Mouse (Mus musculus) limb, embryonic 15.5 days (tissue): ENCODE measurements around the gene Trim6. TPM values are rescaled to one million over a fixed set of nuclear protein-coding genes. Genes with fewer than 3 reads are reported as not detected.

Source experiments
- ATAC-seq: fragments of 200-750 bp; cut with Nextera tagmentation; 2 replicates; pipeline ENCODE4 v1.8.0; 2017; ENCODE audit warnings: low read depth, moderate TSS enrichment; ENCODE audit not compliant: insufficient number of reproducible peaks, low FRiP score, low TSS enrichment
- H3K27ac ChIP-seq: fragments of 300-500 bp; sonication (generic); 2 replicates; pipeline ENCODE4 v1.5.1; 2015; ENCODE audit warnings: moderate library complexity, mild to moderate bottlenecking, inconsistent platforms
- H3K27me3 ChIP-seq: fragments of 300-500 bp; sonication (generic); 2 replicates; pipeline ENCODE4 v1.6.1; 2015; ENCODE audit warnings: inconsistent platforms
- H3K36me3 ChIP-seq: fragments of 300-500 bp; sonication (generic); 2 replicates; pipeline ENCODE4 v1.6.1; 2015; ENCODE audit warnings: inconsistent platforms
- H3K4me1 ChIP-seq: fragments of 300-500 bp; sonication (generic); 2 replicates; pipeline ENCODE4 v1.6.1; 2015; ENCODE audit warnings: inconsistent platforms
- H3K4me2 ChIP-seq: fragments of 300-500 bp; sonication (generic); 2 replicates; pipeline ENCODE4 v1.6.1; 2015; ENCODE audit warnings: mild to moderate bottlenecking, inconsistent platforms
- H3K4me3 ChIP-seq: fragments of 300-500 bp; sonication (generic); 2 replicates; pipeline ENCODE4 v1.5.1; 2015; ENCODE audit warnings: mild to moderate bottlenecking, inconsistent platforms
- H3K9ac ChIP-seq: fragments of 300-500 bp; sonication (generic); 2 replicates; pipeline ENCODE4 v1.6.1; 2015; ENCODE audit warnings: inconsistent platforms
- H3K9me3 ChIP-seq: fragments of 300-500 bp; sonication (generic); 2 replicates; pipeline ENCODE4 v1.6.1; 2016; ENCODE audit warnings: inconsistent platforms
- WGBS: fragments of 180-500 bp; shearing (Covaris S2); methylation state at CpG from one replicate; pipeline ENCODE4 v1.1.7; 2015; 5-methylcytosine and 5-hydroxymethylcytosine counted together
- polyA plus RNA-seq: library from polyadenylated mRNA; unstranded; fragments of >200 nt; fragmentation: Nextera tagmentation; extraction: Ambion mirVana; gene quantifications from 2 replicates; pipeline ENCODE4 v1.2.1, GENCODE M21; 2015

The Trim6 gene
- 0.50 and 0.61 TPM in 2 replicates for polyA plus RNA-seq

DNA sequence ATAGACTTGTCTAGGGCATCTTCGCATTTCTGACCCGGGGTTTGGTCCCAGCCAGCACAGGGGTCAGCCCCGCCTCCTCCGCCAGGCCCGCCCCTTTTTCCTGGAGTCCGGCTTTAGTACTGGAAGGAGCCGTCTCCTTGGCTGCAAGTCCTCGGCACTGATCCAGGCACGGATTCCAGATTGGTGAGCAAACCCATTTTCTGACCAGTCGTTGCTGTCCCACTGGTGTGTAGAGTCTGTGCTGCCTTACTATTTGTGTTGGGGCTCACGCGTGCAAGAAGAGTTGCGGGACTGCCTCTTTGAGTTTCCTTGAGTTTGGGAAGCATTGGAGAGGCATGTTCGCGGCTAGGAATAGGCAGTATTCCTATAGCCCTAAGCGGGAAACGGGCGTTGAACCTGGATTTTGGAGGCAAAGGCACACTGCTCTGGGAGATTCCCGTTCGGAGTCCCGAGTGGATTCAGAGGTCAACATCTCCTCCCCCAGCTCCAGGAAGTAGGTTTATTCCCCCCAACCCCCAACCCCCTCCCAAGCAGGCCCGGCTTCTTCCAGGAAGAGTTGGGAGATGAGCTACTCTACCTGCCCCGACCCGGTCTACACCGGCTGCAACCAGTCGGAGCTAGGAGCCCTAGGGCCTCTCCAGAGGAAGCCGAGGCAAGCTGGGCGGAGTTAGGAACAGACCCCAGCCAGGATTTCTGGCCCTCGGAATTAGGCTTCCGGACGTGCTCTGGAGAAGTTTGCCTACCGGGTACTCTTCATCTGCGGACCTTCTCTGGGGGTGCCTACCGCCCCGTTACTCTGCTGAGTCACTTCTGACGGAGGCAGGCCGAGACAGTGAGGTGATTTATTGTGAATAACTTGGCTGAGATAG lies at the start of gene Trim6:
Trim6 (plus strand) TSS at position 93 of the 869 bp plus-strand sequence.
- peaks cover 8% of the 10 kb centered on the region for H3K4me1 ChIP-seq
- H3K9me3 ChIP-seq, result no peaks in the 10 kb centered on the region
- 3% methylated on average over 37 of the region's 37 CpGs for WGBS
- no peak within 1 kb of the TSS for H3K9ac ChIP-seq
- no peaks in the 10 kb centered on the region for H3K36me3 ChIP-seq
- no peak for ATAC-seq
- no peak within 1 kb of the TSS for H3K27ac ChIP-seq
- peak within 1 kb of the TSS; percentile 31 for H3K4me3 ChIP-seq
- H3K27me3 ChIP-seq, result no peaks in the 10 kb centered on the region
- H3K4me2 ChIP-seq, result peak within 1 kb of the TSS; percentile 44

DNA sequence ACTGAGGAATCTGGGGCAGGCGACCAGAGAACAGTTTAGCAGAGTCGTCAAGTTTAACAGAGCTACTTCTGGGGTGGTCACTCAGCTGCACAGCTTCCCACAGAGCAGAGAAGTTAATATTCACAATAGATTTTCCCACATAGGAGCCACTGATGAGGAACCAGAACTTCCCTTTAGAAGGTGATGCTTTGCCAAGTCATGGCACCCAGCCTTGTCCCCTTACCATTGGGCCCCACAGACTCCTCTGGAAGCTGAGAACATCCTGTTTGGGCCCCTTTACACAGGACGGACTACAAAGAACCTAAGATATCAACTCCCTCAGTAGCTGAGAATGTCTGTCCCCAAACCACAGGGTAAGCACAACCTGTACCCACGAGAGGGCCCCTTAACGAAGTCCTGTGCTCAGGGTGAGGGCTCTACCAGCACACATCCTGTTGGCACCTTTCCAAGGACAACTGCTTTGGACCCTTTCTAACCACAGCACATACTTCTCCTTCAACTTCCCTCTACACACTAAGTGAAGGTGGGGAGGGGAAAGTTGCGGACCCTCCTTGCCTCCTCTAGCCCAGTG lies 48.9 kb upstream of the Trim6 start:
- Histone ChIP-seq H3K4me1 (0 out of 2 replicates have a peak, but pooled peaks cover 3% of the 10 kb centered on the region), H3K27ac (no peak overlapping the region), H3K4me2 (no peak overlapping the region), H3K9ac (no peak overlapping the region), H3K27me3 (no peaks in the 10 kb centered on the region), H3K4me3 (no peak overlapping the region), H3K36me3 (no peaks in the 10 kb centered on the region), H3K9me3 (no peaks in the 10 kb centered on the region)
- 56% methylated on average over 6 of the region's 6 CpGs for WGBS
- ATAC-seq, result 0 out of 2 replicates have a peak, but pooled peaks have one; percentile 27

DNA sequence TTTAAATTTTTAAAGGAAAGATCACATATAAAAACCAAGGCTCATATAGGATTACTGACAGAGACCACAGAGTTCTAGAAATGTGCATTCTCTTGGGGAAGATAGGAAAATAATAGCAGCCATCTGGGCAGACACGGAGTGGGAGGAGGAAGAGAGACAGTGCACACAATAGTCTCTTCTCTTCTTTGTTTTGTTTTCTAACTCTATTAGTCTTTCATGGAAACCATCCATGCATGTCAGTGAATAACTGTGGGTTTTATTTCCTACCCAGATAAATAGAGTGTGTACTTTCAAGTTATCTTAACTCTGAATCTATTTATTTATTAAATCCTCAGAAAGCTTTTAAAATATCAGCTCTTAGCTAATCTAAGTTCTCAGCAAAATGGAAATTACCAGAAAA lies 43.5 kb upstream of the Trim6 start:
- no peak overlapping the region for H3K9ac ChIP-seq
- no peak for ATAC-seq
- H3K27me3 ChIP-seq, result no peaks in the 10 kb centered on the region
- H3K4me1 ChIP-seq, result no peaks in the 10 kb centered on the region
- H3K4me2 ChIP-seq, result no peak overlapping the region
- no peaks in the 10 kb centered on the region for H3K9me3 ChIP-seq
- no peak overlapping the region for H3K4me3 ChIP-seq
- 90% methylated on average over 1 of the region's 1 CpGs for WGBS
- H3K36me3 ChIP-seq, result no peaks in the 10 kb centered on the region
- no peak overlapping the region for H3K27ac ChIP-seq

DNA sequence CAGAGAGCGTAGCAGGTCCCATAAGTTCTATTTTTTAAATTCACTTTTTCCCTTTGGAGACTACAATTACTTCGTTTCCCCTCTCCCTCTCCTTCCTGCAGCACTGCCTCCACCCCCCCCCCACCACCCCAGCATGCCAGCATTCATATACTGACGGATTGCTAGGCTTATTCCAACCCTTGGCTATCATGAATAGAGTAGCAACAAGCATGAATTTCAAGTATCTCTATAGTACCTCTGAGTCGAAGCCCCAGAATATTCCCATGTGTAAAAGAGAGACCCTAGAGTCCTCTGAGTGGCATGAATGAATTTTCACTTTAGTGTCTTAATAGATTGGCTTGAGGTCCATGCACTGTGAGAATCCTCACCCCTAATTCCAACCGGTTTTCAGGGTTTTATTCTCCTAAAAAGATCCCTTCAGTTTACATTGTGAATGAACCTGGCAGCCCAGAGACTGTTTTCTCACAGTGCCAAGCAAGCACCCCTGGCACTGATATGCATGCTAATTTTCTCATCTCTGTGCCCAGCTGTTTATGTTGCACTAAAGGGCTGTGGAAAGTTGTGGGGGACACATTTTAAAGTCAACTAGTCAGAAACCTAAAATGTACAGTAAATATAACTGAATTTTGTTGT lies 40.1 kb upstream of the Trim6 start:
- Histone ChIP-seq H3K4me1 (no peaks in the 10 kb centered on the region), H3K4me2 (no peak overlapping the region), H3K9ac (no peak overlapping the region), H3K27ac (no peak overlapping the region), H3K4me3 (no peak overlapping the region), H3K36me3 (no peaks in the 10 kb centered on the region), H3K9me3 (no peaks in the 10 kb centered on the region), H3K27me3 (no peaks in the 10 kb centered on the region)
- WGBS, result 68% methylated on average over 5 of the region's 5 CpGs
- ATAC-seq, result no peak

DNA sequence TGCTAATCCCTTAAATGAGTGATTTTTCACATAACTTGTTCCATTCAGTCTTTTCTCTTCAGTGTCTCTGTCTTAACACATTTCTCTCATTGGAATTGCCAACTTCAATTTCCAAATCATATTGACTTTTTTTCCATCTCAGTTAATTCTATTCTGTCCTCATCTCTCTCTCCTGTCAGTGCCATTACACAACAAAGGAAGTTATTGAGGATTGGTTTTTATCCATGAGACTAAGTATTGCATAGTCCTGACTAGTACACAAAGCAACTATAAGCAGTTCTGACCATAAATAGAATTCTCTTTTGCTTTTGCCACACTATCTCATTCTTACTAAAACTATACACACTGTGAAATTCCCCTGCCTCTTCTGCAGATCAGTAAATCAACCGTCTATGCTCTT lies 39.5 kb upstream of the Trim6 start:
- H3K4me1 ChIP-seq, result no peaks in the 10 kb centered on the region
- no peaks in the 10 kb centered on the region for H3K27me3 ChIP-seq
- H3K9ac ChIP-seq, result no peak overlapping the region
- H3K4me2 ChIP-seq, result no peak overlapping the region
- WGBS, result 80% methylated on average over 1 of the region's 1 CpGs
- no peak for ATAC-seq
- H3K36me3 ChIP-seq, result no peaks in the 10 kb centered on the region
- H3K27ac ChIP-seq, result no peak overlapping the region
- H3K9me3 ChIP-seq, result no peaks in the 10 kb centered on the region
- H3K4me3 ChIP-seq, result no peak overlapping the region

DNA sequence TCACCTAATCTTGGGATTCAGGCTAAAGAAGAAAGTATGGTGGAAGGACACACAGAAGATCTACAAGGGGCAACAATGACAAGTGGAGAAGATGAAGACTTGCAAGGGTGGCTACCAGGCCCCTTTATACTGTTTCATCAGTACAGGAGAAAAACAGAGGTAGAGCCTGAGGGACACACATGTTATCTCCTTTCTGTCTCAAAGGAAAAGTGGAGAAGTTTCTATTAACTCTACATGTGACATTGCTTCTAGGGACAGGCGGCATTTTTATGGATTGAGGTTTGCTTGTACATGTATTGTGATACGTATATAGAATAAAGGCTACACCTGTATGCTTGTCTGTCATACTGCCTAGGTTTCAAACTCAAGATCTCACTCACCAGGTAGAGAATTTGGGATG lies 35.3 kb upstream of the Trim6 start, which contains the start of gene Olfr648:
Olfr648 (minus strand) TSS at position 101 of the 400 bp plus-strand sequence.
- ATAC-seq, result no peak
- H3K27ac ChIP-seq, result no peak within 1 kb of the TSS
- WGBS, result 82% methylated on average over 2 of the region's 2 CpGs
- no peak within 1 kb of the TSS for H3K9ac ChIP-seq
- no peak within 1 kb of the TSS for H3K4me3 ChIP-seq
- H3K4me2 ChIP-seq, result no peak within 1 kb of the TSS
- H3K9me3 ChIP-seq, result no peaks in the 10 kb centered on the region
- H3K36me3 ChIP-seq, result no peaks in the 10 kb centered on the region
- H3K4me1 ChIP-seq, result no peaks in the 10 kb centered on the region
- H3K27me3 ChIP-seq, result no peaks in the 10 kb centered on the region

DNA sequence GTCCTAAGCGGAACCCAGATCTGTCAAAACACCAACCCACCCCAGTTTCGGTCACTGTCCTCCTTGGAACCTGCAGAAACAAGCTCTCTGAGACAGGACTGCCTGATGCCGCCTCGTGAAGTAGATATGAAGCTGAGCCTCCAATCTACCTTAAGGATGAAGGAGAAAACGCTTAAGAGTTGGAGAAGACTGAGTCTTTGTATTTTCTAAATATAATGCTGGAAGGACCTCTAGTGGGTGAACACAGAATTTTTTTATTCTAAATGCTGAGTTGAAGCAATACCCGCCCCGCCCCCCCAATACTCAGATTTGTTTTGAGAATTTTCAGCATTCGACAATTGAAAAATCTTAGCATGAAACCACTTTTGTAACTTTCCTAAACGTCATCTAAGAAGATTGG lies 27.3 kb upstream of the Trim6 start:
- H3K4me1 ChIP-seq, result no peaks in the 10 kb centered on the region
- ATAC-seq, result no peak
- no peak overlapping the region for H3K4me2 ChIP-seq
- H3K27ac ChIP-seq, result no peak overlapping the region
- no peak overlapping the region for H3K4me3 ChIP-seq
- no peaks in the 10 kb centered on the region for H3K27me3 ChIP-seq
- no peaks in the 10 kb centered on the region for H3K36me3 ChIP-seq
- H3K9me3 ChIP-seq, result no peaks in the 10 kb centered on the region
- no peak overlapping the region for H3K9ac ChIP-seq
- 58% methylated on average over 9 of the region's 9 CpGs for WGBS

DNA sequence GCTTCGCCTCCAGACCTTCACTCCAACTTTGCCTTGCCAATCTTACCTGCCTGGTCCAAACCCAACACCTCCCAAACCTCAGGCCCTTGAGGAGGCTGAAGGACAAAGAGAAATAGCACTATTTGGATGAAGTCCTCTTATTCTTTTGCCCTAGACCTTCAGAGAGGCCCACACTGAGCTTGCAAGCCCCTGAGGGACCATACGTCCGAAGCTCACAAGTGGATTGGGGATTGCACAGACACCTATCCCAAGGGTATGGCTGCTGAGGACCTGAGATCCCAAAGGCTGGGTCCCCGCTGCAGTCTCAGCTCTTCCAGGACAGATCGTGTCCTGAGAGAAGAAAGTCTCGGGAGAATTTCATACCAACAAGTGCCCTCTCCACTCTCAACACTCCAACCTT lies 22.7 kb upstream of the Trim6 start, which contains the start of gene Olfr649:
Olfr649 (minus strand) TSS at position 101 of the 400 bp plus-strand sequence.
- WGBS, result 76% methylated on average over 6 of the region's 6 CpGs
- ATAC-seq, result no peak
- no peak within 1 kb of the TSS for H3K4me3 ChIP-seq

DNA sequence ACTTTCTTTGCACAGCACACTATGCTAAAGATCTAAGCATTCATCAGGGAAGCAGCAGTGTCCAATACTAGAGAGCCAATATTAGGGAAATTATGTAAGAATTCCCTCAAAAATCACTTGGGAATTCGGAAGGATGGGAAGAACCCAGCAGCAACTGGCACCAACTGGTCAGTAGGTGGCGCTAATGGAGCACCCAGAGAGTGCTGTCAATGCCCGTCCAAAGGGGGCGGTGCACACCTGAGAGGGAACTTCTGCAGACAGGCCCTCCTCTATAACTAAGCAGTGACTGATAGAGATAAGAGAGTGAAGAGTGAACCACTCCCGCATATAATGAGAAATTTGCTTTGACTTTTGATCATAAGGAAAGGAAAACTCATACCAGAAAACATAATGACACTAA lies 18.8 kb upstream of the Trim6 start:
- H3K4me2 ChIP-seq, result no peak overlapping the region
- no peaks in the 10 kb centered on the region for H3K27me3 ChIP-seq
- H3K9me3 ChIP-seq, result no peaks in the 10 kb centered on the region
- H3K27ac ChIP-seq, result no peak overlapping the region
- H3K4me3 ChIP-seq, result no peak overlapping the region
- no peak for ATAC-seq
- no peaks in the 10 kb centered on the region for H3K4me1 ChIP-seq
- H3K9ac ChIP-seq, result no peak overlapping the region
- WGBS, result 5% methylated on average over 5 of the region's 5 CpGs
- H3K36me3 ChIP-seq, result no peaks in the 10 kb centered on the region

More for the DNA sequence above, 22.7 kb upstream of the Trim6 start, which contains the start of gene Olfr649:
- Histone ChIP-seq H3K9ac (no peak within 1 kb of the TSS), H3K27ac (no peak within 1 kb of the TSS), H3K36me3 (no peaks in the 10 kb centered on the region), H3K4me2 (no peak within 1 kb of the TSS), H3K9me3 (no peaks in the 10 kb centered on the region), H3K4me1 (no peaks in the 10 kb centered on the region), H3K27me3 (no peaks in the 10 kb centered on the region)

DNA sequence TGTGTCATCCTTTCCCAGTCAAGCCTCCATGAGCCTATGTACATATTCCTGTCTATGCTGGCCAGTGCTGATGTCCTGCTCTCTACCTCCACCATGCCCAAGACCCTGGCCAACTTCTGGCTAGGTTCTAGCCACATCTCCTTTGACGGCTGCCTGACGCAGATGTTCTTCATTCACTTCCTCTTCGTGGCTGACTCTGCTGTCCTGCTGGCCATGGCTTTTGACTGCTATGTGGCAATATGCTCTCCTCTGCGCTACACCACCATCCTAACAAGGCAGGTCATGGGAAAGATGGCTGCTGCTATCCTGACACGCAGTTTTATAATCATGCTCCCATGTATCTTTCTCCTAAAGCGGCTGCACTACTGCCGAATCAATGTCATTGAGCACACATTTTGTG lies 12.4 kb upstream of the Trim6 start:
- Histone ChIP-seq H3K9me3 (no peaks in the 10 kb centered on the region), H3K36me3 (no peaks in the 10 kb centered on the region), H3K27me3 (no peaks in the 10 kb centered on the region), H3K27ac (no peak overlapping the region), H3K9ac (no peak overlapping the region), H3K4me2 (no peak overlapping the region), H3K4me1 (no peaks in the 10 kb centered on the region), H3K4me3 (no peak overlapping the region)
- ATAC-seq, result no peak
- whole genome bisulfite sequencing, result 87% methylated on average over 7 of the region's 7 CpGs

DNA sequence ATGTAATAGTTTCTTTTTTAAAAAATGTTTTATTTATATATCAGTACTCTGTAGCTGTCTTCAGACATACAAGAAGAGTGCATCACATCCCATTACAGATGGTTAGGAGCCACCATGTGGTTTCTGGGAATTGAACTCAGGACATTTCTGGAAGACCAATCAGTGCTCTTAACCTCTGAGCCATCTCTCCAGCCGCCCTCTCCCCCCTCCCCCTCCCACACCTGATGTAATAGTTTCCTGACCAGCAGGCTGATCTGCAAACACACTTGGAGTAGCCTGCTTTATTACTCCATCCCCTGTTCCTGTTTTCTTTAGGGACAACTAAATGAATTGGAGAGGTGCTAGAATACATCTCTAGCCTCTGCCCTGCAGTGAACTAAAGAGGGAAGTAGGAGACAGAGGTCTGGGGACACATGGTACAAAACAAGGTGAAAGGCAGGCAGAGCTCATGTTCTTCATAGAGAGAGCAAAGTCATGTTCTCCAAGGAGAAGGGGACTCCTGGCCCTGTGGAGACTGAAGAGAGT lies 2.5 kb upstream of the Trim6 start:
- no peak overlapping the region for H3K4me2 ChIP-seq
- no peaks in the 10 kb centered on the region for H3K27me3 ChIP-seq
- H3K36me3 ChIP-seq, result no peaks in the 10 kb centered on the region
- no peaks in the 10 kb centered on the region for H3K9me3 ChIP-seq
- no peak overlapping the region for H3K27ac ChIP-seq
- 42% methylated on average over 1 of the region's 1 CpGs for WGBS
- no peak overlapping the region for H3K9ac ChIP-seq
- no peak for ATAC-seq
- peaks cover 8% of the 10 kb centered on the region for H3K4me1 ChIP-seq
- no peak overlapping the region for H3K4me3 ChIP-seq

DNA sequence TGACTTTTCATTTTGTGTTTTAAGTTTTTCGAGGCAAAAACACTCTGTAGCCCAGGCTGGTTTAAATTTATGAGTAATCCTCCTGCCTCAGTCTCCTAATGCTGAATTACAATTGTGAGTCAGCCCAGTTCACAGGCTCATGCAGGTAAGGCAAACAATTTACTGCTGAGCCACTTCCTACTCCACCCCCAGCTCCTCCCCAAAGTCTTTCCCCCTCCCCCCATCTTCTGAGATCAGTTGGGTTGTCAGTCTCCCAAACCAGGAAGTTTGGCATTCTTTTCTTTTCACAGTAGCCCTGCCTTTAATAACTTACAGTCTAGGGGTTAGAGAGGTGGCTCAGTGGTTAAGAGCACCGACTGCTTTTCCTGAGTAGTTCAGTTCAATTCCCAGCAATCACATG lies 712 bp upstream of the Trim6 start:
- 74% methylated on average over 2 of the region's 2 CpGs for WGBS
- ATAC-seq, result no peak
- Histone ChIP-seq H3K4me3 (no peak overlapping the region), H3K27ac (no peak overlapping the region), H3K27me3 (no peaks in the 10 kb centered on the region), H3K4me2 (no peak overlapping the region), H3K36me3 (no peaks in the 10 kb centered on the region), H3K9me3 (no peaks in the 10 kb centered on the region), H3K4me1 (peaks cover 8% of the 10 kb centered on the region), H3K9ac (no peak overlapping the region)
